Mouse (Mus musculus) small intestine, adult 2 months (tissue): Measurements from ENCODE around the gene Tmem150c.

Source experiments
- CTCF ChIP-seq: fragments of 200-500 bp; IDR thresholded peaks from 2 replicates; pipeline ENCODE4 v1.5.1; 2012; ENCODE audit warnings: low read depth, mild to moderate bottlenecking, control low read depth, inconsistent platforms, low read length, moderate library complexity, mixed read lengths; ENCODE audit not compliant: insufficient replicate concordance, insufficient read length; ENCODE audit errors: extremely low read depth
- POLR2A ChIP-seq: fragments of 200-500 bp; IDR thresholded peaks from 2 replicates; pipeline ENCODE4 v1.6.1; 2012; ENCODE audit warnings: low read depth, mild to moderate bottlenecking, control low read depth, inconsistent platforms, low read length, moderate library complexity

GRCm38 (mm10) chr5:100059326-100059725, 100.3 kb downstream of the Tmem150c start:
- TF ChIP-seq CTCF (no peak), POLR2A (no peak)
